Mouse (Mus musculus): ENCODE data around the gene Afg1l. TPM values are rescaled to one million over a fixed set of nuclear protein-coding genes. Genes with fewer than 3 reads are reported as not detected.

The Afg1l gene
- polyA plus RNA-seq, 1 experiment from 2014 or later: 4.0 TPM

GRCm38 (mm10) chr10:42501775-42502348, 23.5 kb upstream of the Afg1l start, which contains the start of gene Snx3:
Gene Snx3, plus strand, starts transcription at chr10:42502030.
- Histone ChIP-seq H3K4me2 (peak within 1 kb of the TSS; percentile 84), H3K4me1 (peaks cover 19% of the 10 kb centered on the region), H3K27ac (peak within 1 kb of the TSS; percentile 97), H3K36me3 (ENCODE audit: poor library complexity, severe bottlenecking) (peaks cover 2% of the 10 kb centered on the region; the same call in 1 of the 2 replicates), H3K27me3 (no peaks in the 10 kb centered on the region), H3K9me3 (replicated peaks) (no peaks in the 10 kb centered on the region), H3K4me3 (peak within 1 kb of the TSS; percentile 97), H3K9ac (peak within 1 kb of the TSS; percentile 94)
- under 1% methylated on average over 54 of the region's 68 CpGs for WGBS
- ATAC-seq: peak; percentile 98

DNA sequence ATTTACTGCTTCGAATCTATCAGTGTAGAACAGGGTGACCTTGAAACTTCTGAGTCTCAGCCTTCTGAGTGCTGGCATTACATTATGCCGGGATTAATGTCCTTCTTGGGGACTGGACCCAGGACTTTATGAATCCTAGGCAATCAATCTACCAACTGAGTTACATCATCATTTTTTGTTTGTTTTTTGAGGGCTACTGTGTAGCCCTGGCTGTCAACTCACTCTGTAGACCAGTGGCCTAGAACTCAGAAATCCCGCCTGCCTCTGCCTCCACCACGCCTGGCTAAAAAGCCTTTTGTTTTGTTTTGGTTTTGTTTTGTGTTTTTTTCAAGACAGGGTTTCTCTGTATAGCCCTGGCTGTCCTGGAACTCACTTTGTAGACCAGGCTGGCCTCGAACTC, 22.8 kb upstream of the Afg1l start:
- ATAC-seq: no peak
- H3K27me3 ChIP-seq: no peaks in the 10 kb centered on the region
- H3K27ac ChIP-seq: peak overlapping the region; percentile 97
- peaks cover 19% of the 10 kb centered on the region for H3K4me1 ChIP-seq
- peak overlapping the region; percentile 97; the same call in 1 of the 2 replicates for H3K4me3 ChIP-seq
- 88% methylated on average over 5 of the region's 5 CpGs for WGBS
- no peaks in the 10 kb centered on the region for H3K36me3 ChIP-seq (ENCODE audit: poor library complexity, severe bottlenecking)
- peak overlapping the region; percentile 84 for H3K4me2 ChIP-seq
- H3K9ac ChIP-seq: no peak overlapping the region
- H3K9me3 ChIP-seq (replicated peaks): no peaks in the 10 kb centered on the region

DNA sequence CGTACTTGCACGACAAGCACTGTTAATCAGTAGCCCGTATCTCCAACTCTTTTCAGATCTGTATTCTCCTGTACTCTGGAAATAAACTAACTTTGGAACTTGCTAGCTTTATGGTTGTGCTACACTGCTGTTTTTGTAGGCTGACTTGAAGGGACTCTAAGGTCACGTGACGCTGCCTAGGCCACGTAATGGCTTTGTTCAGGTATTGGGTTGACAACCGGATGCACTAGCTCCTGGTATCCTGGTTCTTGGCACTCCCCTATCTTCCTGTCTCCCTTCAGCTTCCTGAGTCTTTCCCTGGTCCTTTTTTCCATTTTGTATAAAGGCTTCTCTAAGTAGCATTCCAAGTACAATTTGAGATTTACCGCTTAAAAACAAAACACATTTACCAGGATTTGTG, 22.2 kb upstream of the Afg1l start:
- 96% methylated on average over 8 of the region's 8 CpGs for WGBS
- no peak overlapping the region for H3K27ac ChIP-seq

DNA sequence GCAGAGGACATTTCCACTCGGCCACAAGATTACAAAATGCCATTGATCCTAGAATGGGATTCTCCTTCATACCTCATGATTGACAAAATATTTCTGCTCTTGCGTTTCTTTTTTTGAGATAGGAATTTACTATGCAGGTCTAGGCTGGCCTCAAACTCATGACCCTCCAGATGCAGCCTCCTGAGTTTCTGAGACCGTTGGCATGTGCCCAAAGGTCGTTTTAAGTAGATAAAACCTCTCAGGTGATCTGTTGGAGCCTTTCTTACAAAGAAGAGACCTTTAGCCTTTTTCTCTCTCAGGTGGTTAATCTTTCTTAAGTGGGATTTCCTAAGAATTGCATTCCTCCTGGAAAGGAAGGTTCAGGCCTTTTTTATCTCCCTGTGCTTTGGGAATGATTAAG, 14.6 kb upstream of the Afg1l start:
- Histone ChIP-seq H3K9me3 (replicated peaks) (no peaks in the 10 kb centered on the region), H3K4me3 (no peak overlapping the region), H3K27me3 (no peaks in the 10 kb centered on the region), H3K27ac (no peak overlapping the region), H3K4me2 (no peak overlapping the region), H3K36me3 (ENCODE audit: poor library complexity, severe bottlenecking) (no peaks in the 10 kb centered on the region), H3K9ac (no peak overlapping the region), H3K4me1 (no peaks in the 10 kb centered on the region)
- no peak for ATAC-seq
- WGBS: 59% methylated on average over 4 of the region's 4 CpGs

More for the DNA sequence above, 22.2 kb upstream of the Afg1l start:
- Histone ChIP-seq H3K9me3 (replicated peaks) (no peaks in the 10 kb centered on the region), H3K4me2 (no peak overlapping the region), H3K9ac (no peak overlapping the region), H3K4me1 (peaks cover 19% of the 10 kb centered on the region), H3K4me3 (no peak overlapping the region), H3K27me3 (no peaks in the 10 kb centered on the region), H3K36me3 (ENCODE audit: poor library complexity, severe bottlenecking) (no peaks in the 10 kb centered on the region)
- ATAC-seq: no peak

DNA sequence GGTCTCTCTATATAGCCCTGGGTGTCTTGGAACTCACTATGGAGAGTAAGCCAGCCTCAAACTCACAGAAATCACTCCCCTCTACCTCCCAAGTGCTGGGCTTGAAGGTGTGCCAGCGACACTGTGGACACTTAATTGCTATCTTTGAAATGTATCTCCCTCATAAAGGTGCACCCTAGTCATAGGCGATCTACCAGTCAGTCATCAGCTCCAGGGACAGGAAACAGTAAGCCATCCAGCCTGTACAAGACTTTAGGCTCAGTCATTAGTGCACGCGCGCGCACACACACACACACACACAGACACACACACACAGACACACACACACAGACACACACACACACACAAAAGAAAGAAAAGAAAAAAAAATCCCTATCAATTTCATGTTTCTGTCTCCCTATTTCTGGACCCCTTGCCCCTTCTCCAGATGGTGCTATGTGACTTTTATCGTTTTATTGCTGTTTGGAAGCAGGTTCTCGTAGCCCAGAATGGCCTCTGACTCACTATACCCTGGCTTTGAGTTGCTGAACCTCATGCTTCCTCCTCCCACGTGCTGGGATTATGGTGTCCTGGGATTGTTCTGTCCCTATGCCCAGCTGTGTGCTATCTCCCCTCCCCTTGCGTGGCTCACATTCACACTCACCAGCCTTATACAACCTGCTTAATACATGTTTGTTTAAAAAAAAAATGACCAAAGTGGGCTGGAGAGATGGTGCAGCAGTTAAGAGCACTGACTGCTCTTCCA, 13.8 kb upstream of the Afg1l start:
- no peak overlapping the region for H3K4me2 ChIP-seq
- H3K27me3 ChIP-seq: no peaks in the 10 kb centered on the region
- H3K9ac ChIP-seq: no peak overlapping the region
- H3K27ac ChIP-seq: no peak overlapping the region
- WGBS: 88% methylated on average over 10 of the region's 10 CpGs
- no peak overlapping the region for H3K4me3 ChIP-seq
- no peaks in the 10 kb centered on the region for H3K9me3 ChIP-seq (replicated peaks)
- ATAC-seq: no peak
- no peaks in the 10 kb centered on the region for H3K4me1 ChIP-seq
- no peaks in the 10 kb centered on the region for H3K36me3 ChIP-seq (ENCODE audit: poor library complexity, severe bottlenecking)

DNA sequence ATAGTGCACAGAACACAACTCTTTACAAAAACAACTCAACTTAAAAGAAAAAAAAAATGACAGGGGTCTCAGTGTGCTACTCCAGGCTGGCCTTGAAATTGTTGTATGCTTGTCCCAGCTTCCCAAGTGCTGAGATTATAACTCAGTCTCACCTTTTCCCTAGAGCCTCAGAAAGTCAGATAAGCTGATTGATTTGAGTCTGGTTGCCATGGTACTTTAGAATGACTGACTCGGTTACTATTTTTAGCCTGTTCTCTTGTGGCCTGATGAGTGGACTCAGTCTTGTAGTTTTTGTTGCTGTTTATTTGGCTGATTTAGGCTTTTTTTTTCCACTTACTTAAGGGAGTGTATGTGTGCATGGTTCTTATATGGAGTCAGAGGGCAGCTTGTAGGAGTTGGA, 12.8 kb upstream of the Afg1l start:
- Histone ChIP-seq H3K4me3 (no peak overlapping the region), H3K4me1 (no peaks in the 10 kb centered on the region), H3K4me2 (no peak overlapping the region), H3K27me3 (no peaks in the 10 kb centered on the region), H3K9ac (no peak overlapping the region), H3K9me3 (replicated peaks) (no peaks in the 10 kb centered on the region), H3K36me3 (ENCODE audit: poor library complexity, severe bottlenecking) (no peaks in the 10 kb centered on the region), H3K27ac (no peak overlapping the region)
- 64% methylated on average over 1 of the region's 1 CpGs for WGBS
- no peak for ATAC-seq

DNA sequence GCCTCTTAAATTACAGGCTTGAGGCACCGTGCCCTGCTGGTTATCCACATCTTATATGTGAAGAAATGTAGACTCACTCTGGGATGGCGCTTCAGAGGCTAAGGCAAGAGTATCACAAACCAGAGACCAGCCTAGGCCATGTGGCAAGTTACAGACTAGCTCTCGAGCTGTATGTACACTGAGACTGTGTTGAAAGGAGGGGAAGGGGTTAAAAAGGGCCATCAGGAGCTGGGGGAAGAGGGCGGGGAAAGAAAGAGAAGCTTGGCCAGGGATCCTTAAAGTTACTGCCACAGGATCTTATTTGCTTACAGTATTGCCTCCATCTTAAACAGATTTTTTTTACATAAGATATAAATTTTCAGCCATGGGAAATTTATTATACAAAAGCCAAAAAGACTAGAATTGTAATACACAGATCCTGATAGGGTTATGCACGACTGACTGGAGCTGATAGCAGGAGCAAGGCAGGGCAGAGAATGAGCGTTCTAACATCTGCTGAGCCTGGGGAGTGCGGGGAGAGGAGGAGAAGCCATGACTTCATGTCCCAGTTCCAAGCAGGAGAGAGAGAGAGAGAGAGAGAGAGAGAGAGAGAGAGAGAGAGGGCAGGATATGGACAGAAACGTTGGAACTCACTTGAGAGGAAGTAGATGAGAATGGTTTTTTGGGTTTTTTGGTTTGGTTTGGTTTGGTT, 10.4 kb upstream of the Afg1l start:
- WGBS: 36% methylated on average over 8 of the region's 8 CpGs
- H3K4me2 ChIP-seq: no peak overlapping the region
- no peaks in the 10 kb centered on the region for H3K9me3 ChIP-seq (replicated peaks)
- no peaks in the 10 kb centered on the region for H3K4me1 ChIP-seq
- H3K9ac ChIP-seq: no peak overlapping the region
- H3K27ac ChIP-seq: no peak overlapping the region
- no peak for ATAC-seq
- no peak overlapping the region for H3K4me3 ChIP-seq
- H3K27me3 ChIP-seq: no peaks in the 10 kb centered on the region
- no peaks in the 10 kb centered on the region for H3K36me3 ChIP-seq (ENCODE audit: poor library complexity, severe bottlenecking)

DNA sequence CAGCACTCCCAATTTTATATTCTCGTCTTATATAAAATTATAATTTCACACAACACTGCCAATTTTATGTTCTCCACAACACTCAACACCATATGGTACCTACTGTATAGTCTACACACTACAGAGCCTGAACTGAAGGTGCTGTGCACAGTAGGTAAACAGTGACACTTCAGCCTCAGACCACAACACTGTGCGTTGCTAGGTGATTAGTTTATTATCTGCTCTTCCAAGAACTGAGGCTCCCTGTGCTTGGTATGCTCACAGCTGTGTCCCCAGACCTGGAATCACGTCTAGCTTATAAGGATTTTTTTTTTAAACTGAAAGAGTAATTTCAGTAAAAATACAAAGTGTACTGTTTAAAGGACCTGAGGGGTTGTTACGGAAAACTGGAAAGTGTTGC, 2.4 kb upstream of the Afg1l start:
- ATAC-seq: no peak
- no peaks in the 10 kb centered on the region for H3K36me3 ChIP-seq (ENCODE audit: poor library complexity, severe bottlenecking)
- 83% methylated on average over 4 of the region's 4 CpGs for WGBS
- H3K4me3 ChIP-seq: no peak overlapping the region
- H3K4me1 ChIP-seq: peaks cover 14% of the 10 kb centered on the region
- H3K27ac ChIP-seq: no peak overlapping the region
- H3K9ac ChIP-seq: no peak overlapping the region
- H3K27me3 ChIP-seq: no peaks in the 10 kb centered on the region
- no peaks in the 10 kb centered on the region for H3K9me3 ChIP-seq (replicated peaks)
- H3K4me2 ChIP-seq: no peak overlapping the region

DNA sequence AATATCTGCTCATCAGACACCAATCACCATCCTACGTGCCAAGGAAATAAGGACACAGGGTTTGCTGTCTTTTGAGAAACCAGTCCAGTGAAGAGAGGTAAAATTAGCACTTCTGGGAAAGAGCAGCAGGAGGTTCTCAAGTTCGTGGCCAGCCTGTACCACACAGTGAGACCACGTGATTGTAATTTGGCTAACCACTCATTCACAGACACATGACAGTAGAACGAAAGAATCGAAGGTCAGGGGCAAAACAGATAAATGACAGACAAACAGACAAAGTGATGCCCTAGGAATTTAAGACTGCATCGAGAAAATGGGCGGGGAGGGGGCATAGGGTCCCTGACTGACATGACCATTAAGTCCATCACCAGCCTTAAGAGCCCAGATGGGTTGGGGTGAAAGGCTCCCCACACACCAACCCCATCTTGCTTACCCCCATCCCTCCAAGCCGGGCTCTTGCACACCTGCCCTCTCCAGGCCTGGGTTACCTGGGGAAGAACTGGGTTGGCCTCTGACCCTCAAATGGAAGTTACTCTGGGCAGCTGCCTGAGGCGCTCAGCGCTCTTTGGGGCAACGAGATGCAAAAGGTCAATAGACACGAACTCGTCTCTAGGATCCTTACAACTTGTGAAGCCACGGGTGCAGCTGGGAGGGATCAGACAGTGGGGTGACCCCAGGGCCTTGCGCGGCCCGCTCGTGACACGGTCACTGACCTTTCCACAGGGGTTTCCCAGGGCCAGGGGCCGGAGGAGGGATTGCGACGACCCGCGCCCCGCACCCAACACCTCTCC, 620 bp downstream of the Afg1l start:
- ATAC-seq: peak; percentile 46
- Histone ChIP-seq H3K4me3 (peak overlapping the region; percentile 81), H3K9me3 (replicated peaks) (peaks cover 5% of the 10 kb centered on the region; the same call in 1 of the 2 replicates), H3K9ac (peak overlapping the region; percentile 90), H3K27me3 (no peaks in the 10 kb centered on the region), H3K27ac (peak overlapping the region; percentile 84), H3K36me3 (ENCODE audit: poor library complexity, severe bottlenecking) (no peaks in the 10 kb centered on the region), H3K4me2 (peak overlapping the region; percentile 87), H3K4me1 (peaks cover 14% of the 10 kb centered on the region)
- WGBS: 12% methylated on average over 25 of the region's 25 CpGs

DNA sequence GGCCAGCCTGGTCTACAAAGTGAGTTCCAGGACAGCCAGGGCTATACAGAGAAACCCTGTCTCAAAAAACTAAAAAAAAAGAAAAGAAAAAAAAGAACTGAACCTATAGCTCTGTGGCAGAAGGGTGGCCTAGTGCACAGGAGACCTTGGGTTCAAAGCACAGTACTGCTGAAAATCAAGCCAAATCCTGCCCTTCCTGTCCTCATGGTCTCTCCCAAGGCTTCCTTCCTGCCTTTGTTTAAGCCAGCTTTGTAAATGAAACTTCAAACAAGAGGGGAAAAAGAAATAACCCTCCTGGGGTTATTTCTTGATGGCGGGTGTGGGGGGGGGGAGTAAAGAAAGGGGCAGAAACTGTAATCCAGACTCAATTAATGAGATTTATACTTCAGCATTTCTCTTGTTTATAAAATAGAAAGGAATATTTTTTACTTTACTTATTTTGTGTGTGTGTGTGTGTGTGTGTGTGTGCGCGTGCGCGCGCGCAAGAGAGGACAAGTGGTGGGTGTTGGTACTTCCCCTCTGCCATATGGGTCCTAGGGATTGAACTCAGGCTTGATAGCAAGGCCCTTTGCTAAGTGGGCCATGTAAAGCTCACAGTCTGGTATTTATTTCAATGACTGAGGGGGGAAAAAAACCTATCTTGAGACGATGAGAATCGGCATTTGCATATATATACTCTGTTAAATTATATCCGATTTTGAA, 1.4 kb downstream of the Afg1l start:
- no peak for ATAC-seq
- H3K4me2 ChIP-seq: no peak overlapping the region

DNA sequence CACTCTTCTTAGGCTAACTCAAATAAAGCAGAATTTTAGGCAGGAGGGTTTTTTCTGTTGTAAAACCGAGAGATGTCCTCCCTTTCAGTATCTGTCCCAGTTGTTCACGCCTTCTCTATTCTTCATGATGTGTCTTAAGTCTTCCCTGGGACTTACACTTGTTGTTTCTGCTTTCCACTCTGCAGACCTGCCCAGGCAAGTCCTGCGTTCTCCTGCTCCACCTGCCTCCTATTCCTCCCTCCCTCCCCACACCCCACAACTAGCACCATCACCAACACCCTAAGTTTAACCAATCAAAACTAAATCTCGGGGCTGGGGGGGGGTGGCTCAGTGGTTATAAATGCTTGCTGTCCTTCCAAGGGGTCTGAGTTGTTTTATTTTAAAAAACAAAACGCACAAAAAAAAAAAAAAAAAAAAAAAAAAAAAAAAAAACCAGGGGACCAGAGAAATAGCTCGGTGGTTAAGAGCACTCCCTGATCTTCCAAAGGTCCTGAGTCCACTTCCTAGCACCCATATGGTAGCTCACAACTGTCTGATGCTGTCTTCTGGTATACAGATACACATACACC, 3.3 kb downstream of the Afg1l start:
- no peak overlapping the region for H3K27ac ChIP-seq
- H3K4me1 ChIP-seq: peaks cover 14% of the 10 kb centered on the region
- H3K4me3 ChIP-seq: no peak overlapping the region
- H3K9me3 ChIP-seq (replicated peaks): peaks cover 5% of the 10 kb centered on the region; the same call in 1 of the 2 replicates
- no peaks in the 10 kb centered on the region for H3K27me3 ChIP-seq
- no peak overlapping the region for H3K9ac ChIP-seq
- no peak overlapping the region for H3K4me2 ChIP-seq
- WGBS: 80% methylated on average over 6 of the region's 6 CpGs
- no peak for ATAC-seq
- peaks cover 4% of the 10 kb centered on the region; the same call in 1 of the 2 replicates for H3K36me3 ChIP-seq (ENCODE audit: poor library complexity, severe bottlenecking)

More for the DNA sequence above, 1.4 kb downstream of the Afg1l start:
- WGBS: 93% methylated on average over 10 of the region's 10 CpGs
- H3K9me3 ChIP-seq (replicated peaks): peaks cover 5% of the 10 kb centered on the region; the same call in 1 of the 2 replicates
- peaks cover 14% of the 10 kb centered on the region for H3K4me1 ChIP-seq
- no peak overlapping the region for H3K4me3 ChIP-seq
- no peak overlapping the region for H3K9ac ChIP-seq
- H3K27ac ChIP-seq: no peak overlapping the region
- H3K36me3 ChIP-seq (ENCODE audit: poor library complexity, severe bottlenecking): no peaks in the 10 kb centered on the region
- no peaks in the 10 kb centered on the region for H3K27me3 ChIP-seq

Measured in forebrain, embryonic 13.5 days (tissue).